Mouse (Mus musculus) spleen, adult 2 months (tissue): ENCODE results near the gene Rhbdd3. TPM values are rescaled to one million over a fixed set of nuclear protein-coding genes. Genes with fewer than 3 reads are reported as not detected.

ENCODE experiments used
- DNase-seq, 2 experiments: peaks; one replicate each; pipeline versions ENCODE4 v3.0.0 to v3.0.0-alpha.2; 2012 to 2021; ENCODE audit warnings: low spot score in 2 of 2, low read depth in 1 of 2
- H3K27ac ChIP-seq: fragments of 200-500 bp; 2 replicates; pipeline ENCODE4 v1.5.1; 2012; ENCODE audit warnings: low read length, inconsistent platforms; ENCODE audit not compliant: insufficient read depth
- H3K27me3 ChIP-seq: fragments of 200-500 bp; 2 replicates; pipeline ENCODE4 v1.6.1; 2012; ENCODE audit warnings: mild to moderate bottlenecking, moderate library complexity, low read length, inconsistent platforms; ENCODE audit not compliant: control insufficient read depth, insufficient read depth
- H3K36me3 ChIP-seq: fragments of 200-500 bp; 2 replicates; pipeline ENCODE4 v1.6.1; 2012; ENCODE audit warnings: mild to moderate bottlenecking, low read length, inconsistent platforms; ENCODE audit not compliant: control insufficient read depth, insufficient read depth
- H3K4me1 ChIP-seq: fragments of 200-500 bp; 2 replicates; pipeline ENCODE4 v1.6.1; 2011; ENCODE audit warnings: inconsistent platforms; ENCODE audit not compliant: control insufficient read depth, insufficient read depth, insufficient read length
- H3K4me3 ChIP-seq: fragments of 200-500 bp; 2 replicates; pipeline ENCODE4 v1.5.1; 2011; ENCODE audit warnings: mild to moderate bottlenecking, inconsistent platforms; ENCODE audit not compliant: insufficient read depth, insufficient read length; ENCODE audit errors: extremely low read depth
- CTCF ChIP-seq: fragments of 200-500 bp; IDR thresholded peaks from 2 replicates; pipeline ENCODE4 v1.5.1; 2011; ENCODE audit warnings: mild to moderate bottlenecking, inconsistent platforms; ENCODE audit not compliant: insufficient read depth, insufficient read length, insufficient replicate concordance; ENCODE audit errors: extremely low read depth
- POLR2A ChIP-seq: fragments of 200-500 bp; IDR thresholded peaks from 2 replicates; pipeline ENCODE4 v1.6.1; 2011; ENCODE audit warnings: low read depth, low read length, inconsistent platforms
- WGBS: fragments of 180-500 bp; shearing (Covaris S2); methylation state at CpG from one replicate; pipeline ENCODE4 v1.1.7; 2018; 5-methylcytosine and 5-hydroxymethylcytosine counted together
- polyA plus RNA-seq: library from polyadenylated mRNA; depleted of rRNA; stranded (reverse); fragments of >200 nt; gene quantifications from 2 replicates; pipeline ENCODE4 v1.2.3, GENCODE M21; 2012

Gene Rhbdd3
- polyA plus RNA-seq, 1 experiment, result 14.6 TPM

DNA sequence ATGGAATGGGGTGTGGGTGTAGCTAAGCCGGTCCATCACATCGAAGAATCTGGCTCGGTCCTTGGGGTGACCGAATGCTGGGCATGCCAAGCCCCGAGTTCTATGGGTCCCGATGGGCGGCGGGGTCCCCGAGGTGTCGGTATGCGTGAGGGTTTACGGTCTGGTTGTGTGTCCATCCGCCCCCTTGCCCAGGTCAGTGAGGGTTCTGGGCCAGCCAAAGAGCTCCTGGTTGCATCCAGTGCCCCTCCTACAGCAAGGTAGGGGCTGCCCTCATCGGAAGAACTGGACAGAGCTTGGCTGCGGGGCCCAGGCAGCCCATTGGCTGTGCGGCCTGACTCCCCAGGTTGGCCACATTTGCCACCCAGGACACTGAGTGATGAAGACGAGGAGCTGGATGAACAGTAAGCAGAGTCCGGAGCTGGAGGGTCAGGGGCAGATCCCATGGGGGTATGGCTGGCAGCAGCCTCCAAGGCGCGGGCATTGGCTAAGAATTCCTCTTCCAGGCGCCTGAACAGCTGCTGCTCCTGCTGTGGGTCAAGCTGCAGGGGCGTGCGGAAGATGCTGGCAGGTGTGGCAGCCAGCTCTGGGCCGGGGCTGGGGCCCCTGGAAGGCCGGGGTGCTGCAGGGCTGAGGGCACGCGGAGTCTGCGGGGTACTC lies 37.8 kb upstream of the Rhbdd3 start:
- DNase-seq, result no peak
- TF ChIP-seq POLR2A, result no peak
- no peak for TF ChIP-seq CTCF
- Histone ChIP-seq H3K27me3 (peaks cover 22% of the 10 kb centered on the region), H3K27ac (no peak overlapping the region), H3K36me3 (no peaks in the 10 kb centered on the region), H3K4me1 (peaks cover 29% of the 10 kb centered on the region), H3K4me3 (no peak overlapping the region)
- 67% methylated on average over 28 of the region's 28 CpGs for WGBS

DNA sequence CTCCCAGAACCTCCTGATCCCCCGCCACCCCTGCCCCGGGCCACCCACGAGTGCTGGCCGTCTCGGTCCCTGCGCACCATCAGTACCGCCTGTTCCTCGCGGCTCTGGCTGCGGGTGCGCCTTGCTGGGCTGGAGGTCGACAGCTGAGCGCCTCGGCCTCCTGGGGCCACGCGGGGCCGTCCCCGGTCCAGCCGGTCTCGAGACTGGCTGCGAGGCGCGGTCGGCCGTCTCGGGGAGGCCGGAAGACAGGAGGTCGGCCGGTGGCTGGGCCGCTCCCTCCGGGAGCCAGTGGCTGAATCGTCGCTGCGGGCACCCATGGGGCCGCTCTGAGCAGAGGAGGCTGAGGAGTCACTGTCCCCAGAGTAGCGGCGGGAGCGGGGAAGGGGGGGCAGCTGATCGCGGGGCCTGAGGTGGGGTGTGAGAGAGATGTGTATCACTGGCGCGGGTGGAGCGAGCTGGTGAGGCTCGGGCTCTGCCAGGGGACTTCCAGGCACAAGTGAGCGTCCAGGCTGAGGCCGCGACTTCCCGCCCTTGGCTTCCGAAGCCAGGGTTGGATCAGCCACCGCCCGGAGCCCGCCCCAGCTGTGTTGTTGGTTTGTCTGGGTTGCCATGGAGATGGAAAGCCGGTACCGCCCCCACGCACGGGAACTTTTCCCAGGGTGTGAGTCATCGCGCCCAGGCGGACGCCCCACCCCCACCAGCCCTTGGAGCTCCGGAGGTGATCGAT lies 37.1 kb upstream of the Rhbdd3 start:
- peak overlapping the region; percentile 49 for H3K4me3 ChIP-seq
- TF ChIP-seq POLR2A (no peak), CTCF (no peak)
- DNase-seq, result peak; percentile 46 to 50
- no peaks in the 10 kb centered on the region for H3K36me3 ChIP-seq
- H3K4me1 ChIP-seq, result peaks cover 29% of the 10 kb centered on the region
- peak overlapping the region; percentile 10; the same call in 1 of the 2 replicates for H3K27ac ChIP-seq
- WGBS, result 4% methylated on average over 62 of the region's 62 CpGs
- peaks cover 22% of the 10 kb centered on the region for H3K27me3 ChIP-seq

DNA sequence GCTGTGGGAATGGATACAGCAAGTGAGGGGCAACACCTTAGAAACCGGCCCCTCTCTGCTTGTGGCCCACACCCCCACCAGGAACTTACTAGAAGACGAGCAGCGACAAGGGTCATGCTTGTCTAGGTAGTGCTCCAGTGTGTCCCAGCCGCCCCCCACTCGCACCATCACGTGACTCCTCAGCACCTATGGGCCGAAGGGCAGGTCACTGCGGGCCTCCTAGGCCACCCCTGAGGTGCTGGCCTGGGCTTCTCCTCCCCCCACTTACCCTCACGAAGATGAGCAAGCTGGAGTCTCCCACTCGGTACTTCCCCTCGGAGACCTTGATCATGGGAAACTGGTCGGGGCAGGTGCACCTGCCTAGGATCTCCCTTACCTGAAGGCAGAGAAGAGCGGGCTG lies 36.4 kb upstream of the Rhbdd3 start:
- Histone ChIP-seq H3K36me3 (no peaks in the 10 kb centered on the region), H3K27ac (no peak overlapping the region), H3K4me1 (peaks cover 29% of the 10 kb centered on the region), H3K27me3 (peaks cover 22% of the 10 kb centered on the region), H3K4me3 (peak overlapping the region; percentile 49; the same call in 1 of the 2 replicates)
- WGBS, result 26% methylated on average over 13 of the region's 13 CpGs
- TF ChIP-seq CTCF (no peak), POLR2A (no peak)
- no peak for DNase-seq

DNA sequence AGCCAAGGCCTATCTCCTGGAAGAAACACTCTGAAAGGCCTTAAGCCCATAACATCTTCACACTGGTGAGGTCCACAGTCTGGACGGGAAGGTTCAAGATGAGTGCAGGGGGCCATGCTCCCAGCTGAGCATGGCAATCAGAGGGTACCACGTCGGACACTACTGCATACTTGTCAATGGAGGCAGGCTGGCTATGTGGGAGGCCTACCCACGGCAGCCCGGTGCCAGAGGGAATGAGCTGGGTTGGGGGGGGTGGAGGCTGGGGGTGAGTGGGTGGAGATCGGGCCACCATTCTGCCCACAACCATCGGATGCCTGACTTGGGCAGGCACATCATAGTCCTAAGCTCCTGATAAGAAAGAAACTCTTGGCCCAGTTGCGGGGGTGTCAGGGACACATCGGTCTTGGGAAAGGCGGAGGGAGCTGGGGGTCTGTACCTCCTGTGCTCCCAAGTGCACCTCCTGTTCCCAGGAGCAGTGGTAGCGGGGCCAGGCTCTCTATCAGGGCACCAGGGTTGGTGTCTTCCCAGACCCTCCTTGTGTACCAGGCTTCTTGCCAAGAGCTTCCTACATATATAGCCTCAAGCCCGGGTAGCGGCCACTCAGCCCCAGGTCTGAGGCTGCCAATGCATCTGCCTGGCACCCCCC lies 35.7 kb upstream of the Rhbdd3 start:
- H3K27me3 ChIP-seq, result peaks cover 22% of the 10 kb centered on the region
- 80% methylated on average over 13 of the region's 13 CpGs for WGBS
- peaks cover 26% of the 10 kb centered on the region for H3K4me1 ChIP-seq
- H3K4me3 ChIP-seq, result no peak overlapping the region
- no peak for DNase-seq
- no peak overlapping the region for H3K27ac ChIP-seq
- TF ChIP-seq POLR2A, result no peak
- no peak for TF ChIP-seq CTCF
- no peaks in the 10 kb centered on the region for H3K36me3 ChIP-seq

DNA sequence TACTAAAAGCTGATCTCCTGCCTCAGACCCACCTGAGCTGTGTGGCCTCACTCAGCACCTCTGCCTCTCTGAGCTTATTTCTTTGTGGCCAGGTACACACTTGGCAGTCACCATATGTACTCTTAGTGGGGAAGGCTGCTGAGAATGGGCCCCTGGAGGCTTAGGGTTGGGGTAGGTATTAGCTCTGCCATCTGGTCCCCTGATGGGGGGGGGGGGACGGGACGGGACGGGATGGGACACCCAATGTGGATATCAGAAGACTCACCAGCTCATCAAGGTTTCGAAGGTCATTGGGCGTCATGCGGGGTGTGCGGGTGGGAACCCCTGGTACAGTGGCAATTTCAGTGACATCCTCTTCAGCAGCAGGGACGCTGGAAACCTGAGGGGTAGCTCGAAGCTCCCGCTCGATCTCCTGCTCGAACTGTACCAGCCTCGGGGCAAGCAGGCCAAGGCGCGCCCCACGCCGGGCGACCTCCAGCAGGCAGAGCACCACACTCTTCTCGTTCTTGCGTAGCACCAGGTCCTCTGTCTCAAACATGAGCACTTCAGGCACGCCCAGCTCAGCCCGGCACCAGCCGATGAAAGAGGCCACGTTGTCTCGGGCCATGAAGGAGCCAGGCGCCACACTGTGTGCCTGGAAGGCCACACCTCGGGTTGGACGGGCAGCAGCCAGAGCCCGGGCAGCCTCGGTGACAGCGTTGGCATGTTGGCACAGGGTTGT lies 35.0 kb upstream of the Rhbdd3 start:
- no peak overlapping the region for H3K4me3 ChIP-seq
- TF ChIP-seq POLR2A, result no peak
- TF ChIP-seq CTCF, result no peak
- H3K27me3 ChIP-seq, result peaks cover 22% of the 10 kb centered on the region
- WGBS, result 73% methylated on average over 31 of the region's 31 CpGs
- peaks cover 25% of the 10 kb centered on the region for H3K4me1 ChIP-seq
- no peak overlapping the region for H3K27ac ChIP-seq
- peaks cover 6% of the 10 kb centered on the region; the same call in 1 of the 2 replicates for H3K36me3 ChIP-seq
- DNase-seq, result no peak

DNA sequence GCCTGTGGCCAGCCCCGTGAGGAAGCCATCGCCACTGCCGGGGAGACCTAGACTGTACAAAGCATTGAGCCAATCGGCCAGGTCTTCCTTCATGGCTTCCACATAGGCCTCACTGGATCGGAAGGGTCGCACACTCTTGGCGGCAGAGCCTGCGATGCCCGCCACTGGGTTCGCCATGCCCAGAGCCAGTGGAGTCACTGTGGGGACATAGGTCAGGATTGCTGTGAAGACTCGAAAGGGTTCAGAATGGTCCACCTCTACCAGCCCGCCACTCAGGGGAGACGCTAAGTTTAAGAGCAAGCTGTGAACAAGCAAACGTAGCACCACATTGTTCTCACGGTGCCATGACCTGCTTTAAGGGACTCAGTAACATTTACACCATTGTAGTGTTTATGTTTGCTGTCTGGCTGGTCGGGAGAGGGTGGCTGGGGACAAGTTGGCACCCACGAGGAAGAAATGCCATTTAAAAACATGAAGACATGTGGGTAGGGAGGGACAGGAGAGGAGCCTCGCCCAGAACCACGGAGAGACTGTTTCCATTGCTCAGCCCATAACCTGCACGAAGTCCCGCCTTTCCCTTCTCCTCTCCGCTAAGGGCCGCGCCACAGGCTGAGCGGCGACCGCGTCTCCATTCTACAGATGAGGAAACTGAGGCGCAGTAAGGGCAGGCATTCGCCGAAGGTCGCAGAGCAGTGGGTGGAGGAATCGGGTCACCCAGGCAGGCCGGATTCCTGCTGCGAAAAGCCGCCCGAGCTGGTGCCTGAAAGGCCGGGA lies 34.3 kb upstream of the Rhbdd3 start:
- TF ChIP-seq CTCF, result no peak
- TF ChIP-seq POLR2A, result no peak
- DNase-seq, result no peak
- Histone ChIP-seq H3K27me3 (peaks cover 22% of the 10 kb centered on the region), H3K36me3 (peaks cover 10% of the 10 kb centered on the region), H3K4me3 (peak overlapping the region; percentile 55), H3K4me1 (peaks cover 20% of the 10 kb centered on the region), H3K27ac (no peak overlapping the region; the same call in 1 of the 2 replicates)
- 29% methylated on average over 38 of the region's 38 CpGs for WGBS
